Mouse (Mus musculus) thymus, postnatal 0 days (tissue): ENCODE results near the gene Cd209b. TPM values are rescaled to one million over a fixed set of nuclear protein-coding genes. Genes with fewer than 3 reads are reported as not detected.

Experiments used
- DNase-seq: peaks from one replicate; pipeline ENCODE4 v3.0.0-alpha.2; 2015; ENCODE audit warnings: low spot score
- polyA plus RNA-seq: library from polyadenylated mRNA; unstranded; fragments of >200 nt; fragmentation: Nextera tagmentation; extraction: Ambion mirVana; gene quantifications from 2 replicates; pipeline ENCODE4 v1.2.1, GENCODE M21; 2015

The Cd209b gene
- 0.12 and 0.16 TPM in 2 replicates for polyA plus RNA-seq

DNA sequence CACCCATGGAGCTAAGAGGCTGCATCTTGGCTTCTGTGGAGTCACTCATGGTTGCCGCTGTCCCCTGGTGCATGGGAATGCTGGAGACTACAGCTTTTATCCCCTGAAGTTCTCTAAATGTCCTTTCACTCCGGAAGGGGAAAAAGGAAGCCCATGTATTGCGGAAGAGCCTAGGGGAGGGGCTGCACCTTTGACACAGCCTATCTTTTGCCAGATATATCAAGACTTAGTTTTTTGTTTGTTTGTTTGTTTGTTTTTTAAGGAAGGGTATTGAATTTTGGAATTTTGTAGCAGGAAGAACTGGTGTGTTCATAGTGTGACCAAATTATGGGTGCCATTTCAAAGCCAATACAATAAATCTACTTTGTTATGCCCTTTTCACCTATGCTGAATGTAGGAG is at the start of gene Cd209b:
Gene Cd209b (minus strand): TSS at position 101 of the 400 bp plus-strand sequence.
- no peak for DNase-seq

DNA sequence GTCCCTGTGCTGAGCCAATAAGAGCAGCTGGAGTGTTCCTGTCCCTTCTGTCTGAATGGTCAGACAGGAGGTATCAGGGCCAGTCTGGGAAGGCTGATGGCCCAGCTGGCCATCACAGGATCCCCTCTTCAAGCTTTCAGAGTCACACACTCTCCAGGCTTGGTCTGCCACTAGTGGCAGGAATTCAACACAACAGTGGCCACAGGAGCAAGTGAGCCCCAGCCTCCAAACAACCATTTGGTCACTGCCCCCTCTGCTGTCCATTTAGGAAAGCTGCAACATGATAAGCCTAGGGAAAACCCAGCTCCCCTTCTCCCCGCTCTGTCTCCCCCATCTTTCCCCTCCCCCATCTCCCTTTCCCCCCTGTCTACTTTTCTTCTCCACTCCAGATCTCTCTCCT is 29.4 kb upstream of the Cd209b start:
- DNase-seq: no peak

DNA sequence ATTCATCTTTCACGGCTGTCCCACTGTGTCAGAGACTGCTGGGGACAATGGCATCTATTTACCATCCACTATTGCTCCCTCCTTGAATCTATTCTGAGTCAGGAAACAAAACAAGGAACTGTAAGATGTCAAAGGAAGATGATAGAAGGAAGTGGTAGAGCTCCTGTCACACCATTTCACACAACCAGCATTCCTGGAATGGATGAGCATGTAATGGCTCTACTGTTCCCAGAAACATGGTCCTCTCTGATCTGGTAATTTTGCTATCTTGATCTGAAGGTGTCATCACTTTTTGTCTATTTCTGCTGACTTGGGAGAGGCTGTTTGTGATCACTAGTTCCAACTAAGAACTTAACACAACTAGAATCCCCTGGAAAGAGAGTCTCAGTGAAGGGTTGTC is 28.0 kb upstream of the Cd209b start, which contains the start of gene Cd209c:
Gene Cd209c (minus strand): TSS at position 101 of the 400 bp plus-strand sequence.
- DNase-seq: no peak

DNA sequence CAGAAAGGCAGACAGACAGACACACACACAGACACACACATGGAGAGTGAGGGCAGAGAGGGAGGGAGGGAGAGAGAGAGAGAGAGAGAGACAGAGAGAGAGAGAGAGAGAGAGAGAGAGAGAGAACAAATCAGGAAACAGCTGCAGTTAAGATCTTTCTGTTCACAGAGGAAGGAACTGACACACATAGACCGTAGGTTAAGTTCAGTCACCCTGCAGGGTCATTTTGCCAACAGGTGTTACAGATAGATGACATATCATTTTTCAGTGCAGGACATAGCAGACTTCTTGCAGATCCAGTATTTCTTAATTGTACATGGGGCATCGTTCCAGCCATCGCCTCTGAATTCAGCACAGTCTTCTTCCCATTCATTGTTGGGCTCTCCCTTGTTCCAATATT is 13.4 kb upstream of the Cd209b start:
- no peak for DNase-seq

DNA sequence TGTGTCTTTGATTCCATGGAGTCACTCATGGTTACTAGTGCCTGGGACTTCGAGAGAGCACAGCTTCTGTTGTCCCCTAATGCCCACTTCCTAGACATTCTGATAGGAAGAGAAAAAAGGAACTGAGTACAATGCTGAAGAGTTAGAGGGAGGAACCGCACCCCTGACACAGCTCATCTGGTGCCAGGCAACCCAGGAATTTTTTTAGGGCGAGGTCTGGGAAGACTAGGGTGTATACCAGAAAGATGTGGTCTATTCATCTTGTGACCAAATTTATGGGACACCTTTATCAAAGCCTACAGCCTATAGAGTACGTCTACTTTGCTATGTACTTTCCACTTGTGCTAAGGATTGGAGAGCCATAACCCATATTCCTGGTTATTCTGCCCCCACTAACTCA is 48.2 kb downstream of the Cd209b start, which contains the start of gene Cd209d:
Gene Cd209d (minus strand): TSS at position 101 of the 400 bp plus-strand sequence.
- DNase-seq: no peak

DNA sequence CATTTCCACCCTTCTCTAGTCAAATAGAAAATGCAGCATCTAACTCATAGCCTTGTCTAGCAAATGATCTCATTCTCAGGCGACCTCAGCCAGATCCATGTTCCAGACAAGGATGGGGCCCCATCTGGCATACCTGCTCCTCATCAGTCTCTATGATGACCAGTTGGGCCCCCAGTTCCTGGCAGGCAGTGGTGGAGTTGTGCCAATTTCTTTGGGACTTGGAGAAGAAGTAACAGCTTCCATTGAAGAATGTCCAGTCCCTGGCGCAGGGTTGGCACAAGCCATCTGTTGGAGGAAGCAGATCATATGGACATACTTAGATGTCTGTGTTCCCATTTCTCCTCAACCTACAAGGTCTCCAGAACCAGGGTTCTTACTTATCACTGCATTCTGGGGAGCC is 50.5 kb downstream of the Cd209b start:
- no peak for DNase-seq

Other genes with a start within 250 kb of the Cd209b start
- 0.31 and 0.37 TPM in 2 replicates for gene Fcer2a, start 232.7 kb downstream of the Cd209b start, polyA plus RNA-seq
- gene Clec4g, start 206.2 kb downstream of the Cd209b start, polyA plus RNA-seq: 0.10 and 0.18 TPM in 2 replicates
- 1.1 and 1.3 TPM in 2 replicates for gene Cd209a, start 177.9 kb downstream of the Cd209b start, polyA plus RNA-seq
- 0.22 and 0.29 TPM in 2 replicates for gene Cd209e, start 72.5 kb downstream of the Cd209b start, polyA plus RNA-seq
- 0.46 TPM in 2 replicates for gene Cd209d, start 48.3 kb downstream of the Cd209b start, polyA plus RNA-seq
- 0.30 and 0.32 TPM in 2 replicates for gene Cd209c, start 27.9 kb upstream of the Cd209b start, polyA plus RNA-seq
- 0.45 and 0.83 TPM in 2 replicates for gene Cd209f, start 179.0 kb upstream of the Cd209b start, polyA plus RNA-seq
- 0.12 TPM in 1 of 2 replicates, not detected in the other for gene Cd209g, start 207.3 kb upstream of the Cd209b start, polyA plus RNA-seq
- 18.1 and 22.5 TPM in 2 replicates for gene Evi5l, start 239.7 kb upstream of the Cd209b start, polyA plus RNA-seq